Mouse (Mus musculus): Measurements from ENCODE around the gene Klf1.

GRCm38 (mm10) chr8:84856864-84857441 is 44.8 kb upstream of the Klf1 start, which contains the start of gene Farsa:
- TF ChIP-seq EP300 (IDR thresholded peaks at IDR 0.05; ENCODE audit: low read depth) = no peak
- TF ChIP-seq CTCF (IDR thresholded peaks at IDR 0.05; ENCODE audit: low read depth) = no peak
